Comparison of ENCODE assay signal across 9 mouse cellular contexts in genomic region chr11:49903333-49903732, GRCm38 (mm10). TPM values are rescaled to one million over a fixed set of nuclear protein-coding genes. Genes with fewer than 3 reads are reported as not detected.
DNase-seq lines count a peak whose midpoint lies in the region; ATAC-seq lines count a peak whose summit lies in the region.
"Had no signal": no experiment of that assay in that cellular context is flagged by ENCODE, and none has a peak within 500 bp of the region (broad histone marks: within the 10 kb centered on the region; RNA-seq: fewer than 3 reads in every experiment).

No protein-coding gene starts in this region.

- no peak overlapping the region for H3K27ac ChIP-seq in kidney, embryonic 16.5 days (ENCODE audit: low read length)
- no peak overlapping the region for H3K27ac ChIP-seq in neural tube, embryonic 12.5 days

- H3K27me3 ChIP-seq in kidney, embryonic 16.5 days (ENCODE audit: insufficient read depth, low read length), result peaks cover 34% of the 10 kb centered on the region
- peaks cover 33% of the 10 kb centered on the region for H3K27me3 ChIP-seq in neural tube, embryonic 12.5 days (replicated peaks)

- H3K4me3 ChIP-seq in kidney, embryonic 16.5 days (ENCODE audit: low read length), result no peak overlapping the region
- H3K4me3 ChIP-seq in neural tube, embryonic 12.5 days, result no peak overlapping the region
- H3K4me3 ChIP-seq: erythroblast, embryonic 14.5 days had no signal

- H3K4me1 ChIP-seq in kidney, embryonic 16.5 days (ENCODE audit: insufficient read depth, low read length), result peaks cover 14% of the 10 kb centered on the region
- peaks cover 12% of the 10 kb centered on the region for H3K4me1 ChIP-seq in neural tube, embryonic 12.5 days

- H3K4me2 ChIP-seq in kidney, embryonic 16.5 days (replicated peaks; ENCODE audit: low read depth, low read length), result no peak overlapping the region
- 0 out of 2 replicates have a peak overlapping the region, but pooled peaks have one; percentile 96 for H3K4me2 ChIP-seq in neural tube, embryonic 12.5 days (replicated peaks)

- peak; percentile 31 for DNase-seq in kidney, adult 11 months
- peak; percentile 82 for DNase-seq in adrenal gland, postnatal 14 days
- peak; percentile 52 for DNase-seq in embryo, embryonic 9.5 days (ENCODE audit: extremely low spot score)
- peak; percentile 85 for DNase-seq in heart, postnatal 4 days
- peak; percentile 76 for DNase-seq in left cerebral cortex, postnatal 36 days (ENCODE audit: low spot score in 2 of 2)
- DNase-seq in thymus, postnatal 0 days (ENCODE audit: low spot score), result peak; percentile 39

- no peaks in the 10 kb centered on the region for H3K36me3 ChIP-seq in kidney, embryonic 16.5 days (ENCODE audit: insufficient read depth, low read length)
- H3K36me3 ChIP-seq in neural tube, embryonic 12.5 days, result no peaks in the 10 kb centered on the region

- no peak; the same call in 1 of the 2 replicates for ATAC-seq in kidney, embryonic 16.5 days (ENCODE audit: low FRiP score, low TSS enrichment)
- no peak for ATAC-seq in neural tube, embryonic 12.5 days (ENCODE audit: low FRiP score, low read depth)

- intact Hi-C loops in left cerebral cortex, postnatal 36 days (cut with DNase I), result loop anchor here (5.0 kb wide), 1 partner anchor 54 kb away; no protein-coding TSS in a partner anchor

- 9% methylated on average over 7 of the region's 7 CpGs for WGBS in kidney, embryonic 16.5 days
- WGBS in neural tube, embryonic 12.5 days, result 22% methylated on average over 7 of the region's 7 CpGs

- H3K9me3 ChIP-seq in kidney, embryonic 16.5 days (ENCODE audit: low read length), result no peaks in the 10 kb centered on the region
- no peaks in the 10 kb centered on the region for H3K9me3 ChIP-seq in neural tube, embryonic 12.5 days

- H3K9ac ChIP-seq in kidney, embryonic 16.5 days (replicated peaks; ENCODE audit: low read length), result no peak overlapping the region
- H3K9ac ChIP-seq in neural tube, embryonic 12.5 days, result no peak overlapping the region

RNA-seq across cellular contexts. Expression of gene Rasgef1c, which starts 1.7 kb away (rescaled TPM):
- 0.23 and 0.30 TPM in 2 replicates for polyA plus RNA-seq in kidney, embryonic 16.5 days (2015; fragmentation: Nextera tagmentation; extraction: Ambion mirVana)
- total RNA-seq in adrenal gland, postnatal 14 days (2021), result 1.3 and 1.5 TPM in 2 replicates
- not detected for total RNA-seq in heart, postnatal 4 days (2021)
- total RNA-seq in left cerebral cortex, postnatal 36 days (2021), result 10 to 100 TPM; 36.6 to 46.1 TPM
- polyA plus RNA-seq in neural tube, embryonic 12.5 days (2016; fragmentation: Nextera tagmentation; extraction: Ambion mirVana), result 13.7 and 14.7 TPM in 2 replicates
- polyA plus RNA-seq in thymus, postnatal 0 days (2015; fragmentation: Nextera tagmentation; extraction: Ambion mirVana), result 0.08 and 0.21 TPM in 2 replicates
- polyA plus RNA-seq: erythroblast, embryonic 14.5 days had no signal

RNA-seq across cellular contexts. Expression of gene Mapk9, which starts 56.8 kb away (rescaled TPM):
- 33.5 and 34.2 TPM in 2 replicates for polyA plus RNA-seq in kidney, embryonic 16.5 days (2015; fragmentation: Nextera tagmentation; extraction: Ambion mirVana)
- total RNA-seq in adrenal gland, postnatal 14 days (2021), result 59.6 and 61.1 TPM in 2 replicates
- 10 to 100 TPM; 51.4 to 53.6 TPM for total RNA-seq in heart, postnatal 4 days (2021)
- total RNA-seq in left cerebral cortex, postnatal 36 days (2021), result 100 to 1,000 TPM; 215 to 223 TPM
- polyA plus RNA-seq in neural tube, embryonic 12.5 days (2016; fragmentation: Nextera tagmentation; extraction: Ambion mirVana), result 52.1 and 58.7 TPM in 2 replicates
- polyA plus RNA-seq in thymus, postnatal 0 days (2015; fragmentation: Nextera tagmentation; extraction: Ambion mirVana), result 42.0 and 44.5 TPM in 2 replicates

Comparison
In these comparisons a context has a peak if more than half of its experiments do, and no peak if none do; other contexts are left out.
1. DNase-seq: peak in every context shown above with its lines; median percentile 85 in heart, postnatal 4 days; 82 in adrenal gland, postnatal 14 days; 76 in left cerebral cortex, postnatal 36 days; 52 in embryo, embryonic 9.5 days; 39 in thymus, postnatal 0 days; 31 in kidney, adult 11 months.
2. RNA of gene Rasgef1c, which starts 1.7 kb away (total RNA-seq): 36.6 to 46.1 TPM in left cerebral cortex, postnatal 36 days; 1.3 to 1.5 TPM in adrenal gland, postnatal 14 days and not detected in heart, postnatal 4 days; every median in the first group is over 10 times any median in the second.